Comparison of ENCODE assay signal across 31 mouse cellular contexts in genomic region chr6:29264456-29264781, GRCm38 (mm10). TPM values are rescaled to one million over a fixed set of nuclear protein-coding genes. Genes with fewer than 3 reads are reported as not detected.
A peak's percentile ranks its signal among the peaks of the same experiment; 100 is the strongest.
DNase-seq lines count a peak whose midpoint lies in the region; ATAC-seq and TF ChIP-seq lines count a peak whose summit lies in the region.
"Had no signal": no experiment of that assay in that cellular context is flagged by ENCODE, and none has a peak within 500 bp of the region (broad histone marks: within the 10 kb centered on the region; RNA-seq: fewer than 3 reads in every experiment).

No protein-coding gene starts in this region.

- H3K4me1 ChIP-seq in forebrain, postnatal 0 days (ENCODE audit: insufficient read depth) = peaks cover 9% of the 10 kb centered on the region; the same call in 1 of the 2 replicates
- H3K4me1 ChIP-seq in forebrain, embryonic 12.5 days = peaks cover 7% of the 10 kb centered on the region
- H3K4me1 ChIP-seq: embryonic facial prominence, embryonic 15.5 days; heart, embryonic 15.5 days; limb, embryonic 15.5 days; lung, embryonic 15.5 days had no signal

- ATAC-seq in forebrain, postnatal 0 days = peak; percentile 5; the same call in 1 of the 2 replicates
- no peak for ATAC-seq in forebrain, embryonic 12.5 days (ENCODE audit: low FRiP score)
- ATAC-seq in activated CD4-positive, CD25-positive, alpha-beta regulatory T cell, adult 4 months = peak; percentile 74
- peak; percentile 26; the same call in 1 of the 2 replicates for ATAC-seq in megakaryocyte progenitor cell, adult 5-6 weeks (replicated peaks; ENCODE audit: poor library complexity)

- no peak overlapping the region for H3K27ac ChIP-seq in forebrain, postnatal 0 days (ENCODE audit: low read depth, low read length)
- no peak overlapping the region for H3K27ac ChIP-seq in forebrain, embryonic 12.5 days
- H3K27ac ChIP-seq: embryonic facial prominence, embryonic 15.5 days; heart, embryonic 15.5 days; hindbrain, embryonic 15.5 days; limb, embryonic 15.5 days; liver, embryonic 14.5 days; lung, embryonic 15.5 days; stomach, postnatal 0 days had no signal

- TF ChIP-seq CTCF in forebrain, postnatal 0 days (IDR thresholded peaks at IDR 0.05; ENCODE audit: low read depth) = no peak

- no peak overlapping the region for H3K9ac ChIP-seq in forebrain, postnatal 0 days
- H3K9ac ChIP-seq in forebrain, embryonic 12.5 days = no peak overlapping the region
- H3K9ac ChIP-seq: embryonic facial prominence, embryonic 15.5 days; forebrain, embryonic 15.5 days; heart, embryonic 15.5 days; hindbrain, embryonic 15.5 days; limb, embryonic 15.5 days; liver, embryonic 14.5 days; lung, embryonic 15.5 days had no signal

- 69% methylated on average over 3 of the region's 3 CpGs for WGBS in forebrain, postnatal 0 days
- WGBS in forebrain, embryonic 12.5 days = 82% methylated on average over 3 of the region's 3 CpGs

- no peak overlapping the region for H3K4me2 ChIP-seq in forebrain, postnatal 0 days (ENCODE audit: low read depth)
- H3K4me2 ChIP-seq in forebrain, embryonic 12.5 days = no peak overlapping the region
- H3K4me2 ChIP-seq: embryonic facial prominence, embryonic 15.5 days; forebrain, embryonic 15.5 days; heart, embryonic 15.5 days; hindbrain, embryonic 15.5 days; limb, embryonic 15.5 days; lung, embryonic 15.5 days had no signal

- H3K27me3 ChIP-seq in forebrain, postnatal 0 days (ENCODE audit: insufficient read depth, low read length) = no peaks in the 10 kb centered on the region
- peaks cover 3% of the 10 kb centered on the region; the same call in 1 of the 2 replicates for H3K27me3 ChIP-seq in forebrain, embryonic 12.5 days
- H3K27me3 ChIP-seq: embryonic facial prominence, embryonic 15.5 days; forebrain, embryonic 15.5 days; heart, embryonic 15.5 days; hindbrain, embryonic 15.5 days; limb, embryonic 15.5 days; lung, embryonic 15.5 days had no signal

- H3K9me3 ChIP-seq in forebrain, postnatal 0 days (ENCODE audit: low read length) = no peaks in the 10 kb centered on the region
- no peaks in the 10 kb centered on the region for H3K9me3 ChIP-seq in forebrain, embryonic 12.5 days
- H3K9me3 ChIP-seq: embryonic facial prominence, embryonic 15.5 days; forebrain, embryonic 15.5 days; heart, embryonic 15.5 days; hindbrain, embryonic 15.5 days; limb, embryonic 15.5 days; lung, embryonic 15.5 days had no signal

- H3K4me3 ChIP-seq in forebrain, postnatal 0 days (ENCODE audit: low read depth, low read length) = no peak overlapping the region
- no peak overlapping the region for H3K4me3 ChIP-seq in forebrain, embryonic 12.5 days (replicated peaks)
- H3K4me3 ChIP-seq: embryonic facial prominence, embryonic 15.5 days; forebrain, embryonic 15.5 days; heart, embryonic 15.5 days; hindbrain, embryonic 15.5 days; limb, embryonic 15.5 days; lung, embryonic 15.5 days had no signal

- no peaks in the 10 kb centered on the region for H3K36me3 ChIP-seq in forebrain, postnatal 0 days (ENCODE audit: insufficient read depth)
- no peaks in the 10 kb centered on the region for H3K36me3 ChIP-seq in forebrain, embryonic 12.5 days (replicated peaks)
- H3K36me3 ChIP-seq: embryonic facial prominence, embryonic 15.5 days; forebrain, embryonic 15.5 days; heart, embryonic 15.5 days; hindbrain, embryonic 15.5 days; limb, embryonic 15.5 days; lung, embryonic 15.5 days had no signal

- DNase-seq in forebrain, postnatal 0 days = no peak
- peak; percentile 71 for DNase-seq in A20 (ENCODE audit: low read depth, low spot score)
- DNase-seq in kidney, postnatal 4 days = no peak
- DNase-seq in urinary bladder, postnatal 25 days (ENCODE audit: low spot score) = no peak
- no peak for DNase-seq in spleen, postnatal 10 days (ENCODE audit: low spot score in 2 of 2)
- DNase-seq: cerebellum, adult 8-10 months; kidney, adult 18-20 months; lung, postnatal 36 days; thymus, adult 2 months; thymus, postnatal 4 days had no signal

RNA-seq across cellular contexts. Expression of gene Hilpda, which starts 7.9 kb away (rescaled TPM):
- 16.8 and 26.4 TPM in 2 replicates for total RNA-seq in forebrain, postnatal 0 days (2014; rRNA removed)
- 37.4 and 41.2 TPM in 2 replicates for polyA plus RNA-seq in forebrain, postnatal 0 days (2015; fragmentation: Nextera tagmentation; extraction: Ambion mirVana)
- 31.3 and 32.5 TPM in 2 replicates for polyA plus RNA-seq in forebrain, embryonic 12.5 days (2016; fragmentation: Nextera tagmentation; extraction: Ambion mirVana)
- 10 to 100 TPM; 28.1 to 33.4 TPM for polyA plus RNA-seq in activated CD4-positive, CD25-positive, alpha-beta regulatory T cell, adult 4 months (2017; shearing (Covaris generic))
- 14.3 and 17.8 TPM in 2 replicates for total RNA-seq in megakaryocyte progenitor cell, adult 5-6 weeks (2015)
- total RNA-seq in megakaryocyte progenitor cell, adult 5-6 weeks (2017) = 7.1 and 10.9 TPM in 2 replicates

RNA-seq across cellular contexts. Expression of gene Fam71f2, which starts 15.0 kb away (rescaled TPM):
- 0.62 TPM in 1 of 2 replicates, not detected in the other for total RNA-seq in forebrain, postnatal 0 days (2014; rRNA removed)
- polyA plus RNA-seq in forebrain, postnatal 0 days (2015; fragmentation: Nextera tagmentation; extraction: Ambion mirVana) = 0.64 and 0.79 TPM in 2 replicates
- 0.56 and 0.77 TPM in 2 replicates for polyA plus RNA-seq in forebrain, embryonic 12.5 days (2016; fragmentation: Nextera tagmentation; extraction: Ambion mirVana)
- polyA plus RNA-seq in activated CD4-positive, CD25-positive, alpha-beta regulatory T cell, adult 4 months (2017; shearing (Covaris generic)) = 1 to 10 TPM in 1 of 2 experiments, not detected in 1; 1.1 TPM
- 1.1 TPM in 1 of 2 replicates, not detected in the other for total RNA-seq in megakaryocyte progenitor cell, adult 5-6 weeks (2015)
- total RNA-seq in megakaryocyte progenitor cell, adult 5-6 weeks (2017) = 0.68 TPM in 1 of 2 replicates, not detected in the other
- total RNA-seq: adrenal gland, postnatal 14 days; gastrocnemius, postnatal 25 days; layer of hippocampus, postnatal 10 days; left cerebral cortex, postnatal 4 days; MEL had no signal
- polyA plus RNA-seq: stomach, postnatal 0 days had no signal

RNA-seq across cellular contexts. Expression of gene Impdh1, which starts 48.3 kb away (rescaled TPM):
- 27.2 and 42.8 TPM in 2 replicates for total RNA-seq in forebrain, postnatal 0 days (2014; rRNA removed)
- polyA plus RNA-seq in forebrain, postnatal 0 days (2015; fragmentation: Nextera tagmentation; extraction: Ambion mirVana) = 65.9 and 70.6 TPM in 2 replicates
- 36.3 and 39.8 TPM in 2 replicates for polyA plus RNA-seq in forebrain, embryonic 12.5 days (2016; fragmentation: Nextera tagmentation; extraction: Ambion mirVana)
- polyA plus RNA-seq in activated CD4-positive, CD25-positive, alpha-beta regulatory T cell, adult 4 months (2017; shearing (Covaris generic)) = 10 to 100 TPM; 13.0 to 16.5 TPM
- 56.0 and 76.2 TPM in 2 replicates for total RNA-seq in megakaryocyte progenitor cell, adult 5-6 weeks (2015)
- total RNA-seq in megakaryocyte progenitor cell, adult 5-6 weeks (2017) = 94.2 and 106 TPM in 2 replicates

RNA-seq across cellular contexts. Expression of gene Fam71f1, which starts 54.5 kb away (rescaled TPM):
- total RNA-seq in forebrain, postnatal 0 days (2014; rRNA removed) = not detected in 2 replicates
- not detected in 2 replicates for polyA plus RNA-seq in forebrain, postnatal 0 days (2015; fragmentation: Nextera tagmentation; extraction: Ambion mirVana)
- not detected in 2 replicates for polyA plus RNA-seq in forebrain, embryonic 12.5 days (2016; fragmentation: Nextera tagmentation; extraction: Ambion mirVana)
- not detected for polyA plus RNA-seq in activated CD4-positive, CD25-positive, alpha-beta regulatory T cell, adult 4 months (2017; shearing (Covaris generic))
- not detected in 2 replicates for total RNA-seq in megakaryocyte progenitor cell, adult 5-6 weeks (2015)
- total RNA-seq in megakaryocyte progenitor cell, adult 5-6 weeks (2017) = not detected in 2 replicates
- total RNA-seq: adrenal gland, postnatal 14 days; gastrocnemius, postnatal 25 days; heart, postnatal 36 days; layer of hippocampus, postnatal 10 days; left cerebral cortex, adult 8-10 months; left cerebral cortex, postnatal 4 days; megakaryocyte-erythroid progenitor cell, adult 5-6 weeks; MEL had no signal
- polyA plus RNA-seq: embryonic facial prominence, embryonic 15.5 days; forebrain, embryonic 15.5 days; hindbrain, embryonic 15.5 days; limb, embryonic 15.5 days; liver, embryonic 14.5 days; lung, embryonic 15.5 days; midbrain, embryonic 16.5 days; spleen, adult 2 months; stomach, postnatal 0 days; thymus, adult 2 months had no signal
